Mouse (Mus musculus) MEL (cell line): ENCODE results near the gene Gm44965. TPM values are rescaled to one million over a fixed set of nuclear protein-coding genes. Genes with fewer than 3 reads are reported as not detected.

Experiments used
- DNase-seq: peaks from one replicate; pipeline ENCODE4 v3.0.0; 2011; ENCODE audit warnings: low read depth, low spot score
- H3K27ac ChIP-seq: 2 replicates; pipeline ENCODE4 v1.5.1; 2012; ENCODE audit warnings: low read depth, mild to moderate bottlenecking, control low read depth, low read length, moderate library complexity; ENCODE audit not compliant: control insufficient read depth
- H3K27me3 ChIP-seq, 2 experiments: fragments of 150-350 bp in 1 of 2; sonication (generic) in 1 of 2; 2 replicates each; pipeline ENCODE4 v1.6.1; 2012; ENCODE audit warnings: low read length in 2 of 2, mild to moderate bottlenecking in 2 of 2, improper control_type of control experiment in 1 of 2, moderate library complexity in 1 of 2; ENCODE audit not compliant: insufficient read depth in 2 of 2, control insufficient read depth in 1 of 2
- H3K36me3 ChIP-seq, 2 experiments: 2 replicates each; pipeline ENCODE4 v1.6.1; 2012 to 2014; ENCODE audit warnings: low read length in 2 of 2, improper control_type of control experiment in 1 of 2, inconsistent platforms in 1 of 2, mild to moderate bottlenecking in 1 of 2; ENCODE audit not compliant: insufficient read depth in 2 of 2, control insufficient read depth in 1 of 2
- H3K4me1 ChIP-seq, 2 experiments: fragments of 150-350 bp in 1 of 2; sonication (generic) in 1 of 2; 2 replicates each; pipeline ENCODE4 v1.6.1; 2012; ENCODE audit warnings: low read length in 2 of 2, improper control_type of control experiment in 1 of 2, mild to moderate bottlenecking in 1 of 2; ENCODE audit not compliant: insufficient read depth in 2 of 2, control insufficient read depth in 1 of 2
- H3K4me3 ChIP-seq, 2 experiments: fragments of 150-350 bp in 1 of 2; sonication (generic) in 1 of 2; 2 replicates each; pipeline ENCODE4 v1.5.1; 2012; ENCODE audit warnings: low read depth in 2 of 2, low read length in 2 of 2, mild to moderate bottlenecking in 2 of 2, moderate library complexity in 2 of 2, control low read depth in 1 of 2, improper control_type of control experiment in 1 of 2; ENCODE audit not compliant: control insufficient read depth in 1 of 2, insufficient read depth in 1 of 2
- H3K79me2 ChIP-seq: 2 replicates; pipeline ENCODE4 v1.6.1; 2012; ENCODE audit warnings: mild to moderate bottlenecking, low read length, moderate library complexity; ENCODE audit not compliant: control insufficient read depth, poor library complexity, insufficient read depth
- H3K9ac ChIP-seq: 2 replicates; pipeline ENCODE4 v1.6.1; 2012; ENCODE audit warnings: low read depth, mild to moderate bottlenecking, control low read depth, low read length, moderate library complexity; ENCODE audit not compliant: control insufficient read depth, poor library complexity, severe bottlenecking
- H3K9me3 ChIP-seq: fragments of 150-350 bp; sonication (generic); replicated peaks from 2 replicates; pipeline ENCODE4 v1.6.1; 2012; ENCODE audit warnings: mild to moderate bottlenecking, low read length, improper control_type of control experiment, moderate library complexity; ENCODE audit not compliant: insufficient read depth
- CHD1 ChIP-seq: IDR thresholded peaks from 2 replicates; pipeline ENCODE4 v1.6.1; 2012; ENCODE audit warnings: low read depth, mild to moderate bottlenecking, inconsistent platforms, low read length, improper control_type of control experiment
- CTCF ChIP-seq, 3 experiments: IDR thresholded peaks in 2 of 3; conservative IDR thresholded peaks in 1 of 3; 2 replicates each; pipeline ENCODE4 v1.5.1; 2011 to 2012; ENCODE audit warnings: low read length in 3 of 3, low read depth in 2 of 3, mild to moderate bottlenecking in 2 of 3, improper control_type of control experiment in 1 of 3, inconsistent platforms in 1 of 3, mixed read lengths in 1 of 3, moderate library complexity in 1 of 3; ENCODE audit not compliant: control insufficient read depth in 1 of 3, insufficient read depth in 1 of 3, poor library complexity in 1 of 3, severe bottlenecking in 1 of 3
- E2F4 ChIP-seq: IDR thresholded peaks from 2 replicates; pipeline ENCODE4 v1.6.1; 2011; ENCODE audit warnings: low read depth, low read length, improper control_type of control experiment, borderline replicate concordance
- ELF1 ChIP-seq: IDR thresholded peaks from 2 replicates; pipeline ENCODE4 v1.6.1; 2014; ENCODE audit warnings: low read depth, mild to moderate bottlenecking, inconsistent platforms, low read length, improper control_type of control experiment, moderate library complexity
- EP300 ChIP-seq, 2 experiments: IDR thresholded peaks; 2 replicates each; pipeline ENCODE4 v1.6.1; 2011; ENCODE audit warnings: improper control_type of control experiment in 2 of 2, low read length in 2 of 2, low read depth in 1 of 2, mild to moderate bottlenecking in 1 of 2
- GABPA ChIP-seq: IDR thresholded peaks from 2 replicates; pipeline ENCODE4 v1.6.1; 2012; ENCODE audit warnings: low read depth, mild to moderate bottlenecking, inconsistent platforms, low read length, improper control_type of control experiment, moderate library complexity
- GATA1 ChIP-seq: IDR thresholded peaks from 2 replicates; pipeline ENCODE4 v1.6.1; 2011; ENCODE audit warnings: low read depth, low read length, improper control_type of control experiment
- HCFC1 ChIP-seq: IDR thresholded peaks from 2 replicates; pipeline ENCODE4 v1.6.1; 2012; ENCODE audit warnings: low read depth, mild to moderate bottlenecking, inconsistent platforms, low read length, improper control_type of control experiment, moderate library complexity
- KAT2A ChIP-seq: conservative IDR thresholded peaks from 2 replicates; pipeline ENCODE4 v1.6.1; 2012; ENCODE audit warnings: low read depth, low read length, improper control_type of control experiment, inconsistent platforms
- MAFK ChIP-seq: IDR thresholded peaks from 2 replicates; pipeline ENCODE4 v1.6.1; 2011; ENCODE audit warnings: low read depth, mild to moderate bottlenecking, low read length, improper control_type of control experiment, borderline replicate concordance
- MXI1 ChIP-seq: IDR thresholded peaks from 2 replicates; pipeline ENCODE4 v1.6.1; 2011; ENCODE audit warnings: mild to moderate bottlenecking, low read depth, low read length, improper control_type of control experiment
- NELFE ChIP-seq: IDR thresholded peaks from 2 replicates; pipeline ENCODE4 v1.6.1; 2011; ENCODE audit warnings: low read depth, low read length, improper control_type of control experiment
- POLR2A ChIP-seq, 2 experiments: IDR thresholded peaks; 2 replicates each; pipeline ENCODE4 v1.6.1; 2011 to 2012; ENCODE audit warnings: low read length in 2 of 2, mild to moderate bottlenecking in 2 of 2, control low read depth in 1 of 2, improper control_type of control experiment in 1 of 2, low read depth in 1 of 2, moderate library complexity in 1 of 2; ENCODE audit not compliant: control insufficient read depth in 1 of 2, insufficient read depth in 1 of 2, poor library complexity in 1 of 2
- POLR2AphosphoS2 ChIP-seq: IDR thresholded peaks from 2 replicates; pipeline ENCODE4 v1.6.1; 2011; ENCODE audit warnings: low read length, improper control_type of control experiment
- RAD21 ChIP-seq: IDR thresholded peaks from 2 replicates; pipeline ENCODE4 v1.6.1; 2011; ENCODE audit warnings: mild to moderate bottlenecking, low read depth, low read length, improper control_type of control experiment
- RCOR1 ChIP-seq: IDR thresholded peaks from 2 replicates; pipeline ENCODE4 v1.6.1; 2012; ENCODE audit warnings: low read depth, mild to moderate bottlenecking, inconsistent platforms, low read length, improper control_type of control experiment
- SIN3A ChIP-seq: IDR thresholded peaks from 2 replicates; pipeline ENCODE4 v1.6.1; 2012; ENCODE audit warnings: low read length, improper control_type of control experiment, inconsistent platforms
- TBP ChIP-seq: IDR thresholded peaks from 2 replicates; pipeline ENCODE4 v1.8.0; 2011; ENCODE audit warnings: low read depth, low read length, improper control_type of control experiment
- TCF12 ChIP-seq: IDR thresholded peaks from 2 replicates; pipeline ENCODE4 v1.6.1; 2014; ENCODE audit warnings: low read depth, mild to moderate bottlenecking, inconsistent platforms, low read length, improper control_type of control experiment, moderate library complexity
- UBTF ChIP-seq: IDR thresholded peaks from 2 replicates; pipeline ENCODE4 v1.6.1; 2012; ENCODE audit warnings: low read depth, mild to moderate bottlenecking, inconsistent platforms, low read length, improper control_type of control experiment, moderate library complexity, borderline replicate concordance; ENCODE audit not compliant: insufficient read depth
- USF1 ChIP-seq: IDR thresholded peaks from 2 replicates; pipeline ENCODE4 v1.6.1; 2014; ENCODE audit warnings: low read depth, mild to moderate bottlenecking, inconsistent platforms, low read length, improper control_type of control experiment, moderate library complexity
- USF2 ChIP-seq, 2 experiments: IDR thresholded peaks; 2 replicates each; pipeline ENCODE4 v1.6.1; 2011 to 2012; ENCODE audit warnings: improper control_type of control experiment in 2 of 2, low read length in 2 of 2, borderline replicate concordance in 1 of 2, inconsistent platforms in 1 of 2, low read depth in 1 of 2, mild to moderate bottlenecking in 1 of 2; ENCODE audit not compliant: insufficient read depth in 1 of 2
- ZC3H11A ChIP-seq: IDR thresholded peaks from 2 replicates; pipeline ENCODE4 v1.6.1; 2012; ENCODE audit warnings: low read depth, mild to moderate bottlenecking, inconsistent platforms, low read length, improper control_type of control experiment
- ZMIZ1 ChIP-seq: IDR thresholded peaks from 2 replicates; pipeline ENCODE4 v1.6.1; 2012; ENCODE audit warnings: low read depth, mild to moderate bottlenecking, inconsistent platforms, low read length, improper control_type of control experiment, moderate library complexity
- ZNF384 ChIP-seq: IDR thresholded peaks from 2 replicates; pipeline ENCODE4 v1.6.1; 2012; ENCODE audit warnings: low read depth, mild to moderate bottlenecking, inconsistent platforms, low read length, improper control_type of control experiment
- polyA plus RNA-seq, 2 experiments: library from polyadenylated mRNA; stranded (reverse) in 1 of 2; unstranded in 1 of 2; fragments of >175 nt in 1 of 2; fragments of >200 nt in 1 of 2; gene quantifications; 2 replicates each; pipeline versions ENCODE4 v1.2.1 to v1.2.4; 2012; ENCODE audit warnings: low replicate concordance in 2 of 2, low read depth in 1 of 2; ENCODE audit not compliant: insufficient read length in 2 of 2, insufficient read depth in 1 of 2, missing spikeins in 1 of 2
- total RNA-seq: library from RNA; depleted of rRNA; stranded (reverse); fragments of 300-350 nt; gene quantifications from 2 replicates; pipeline ENCODE4 v1.2.3, GENCODE M21; 2012

Gene Gm44965
- total and polyA plus RNA-seq, 3 experiments: not detected

DNA sequence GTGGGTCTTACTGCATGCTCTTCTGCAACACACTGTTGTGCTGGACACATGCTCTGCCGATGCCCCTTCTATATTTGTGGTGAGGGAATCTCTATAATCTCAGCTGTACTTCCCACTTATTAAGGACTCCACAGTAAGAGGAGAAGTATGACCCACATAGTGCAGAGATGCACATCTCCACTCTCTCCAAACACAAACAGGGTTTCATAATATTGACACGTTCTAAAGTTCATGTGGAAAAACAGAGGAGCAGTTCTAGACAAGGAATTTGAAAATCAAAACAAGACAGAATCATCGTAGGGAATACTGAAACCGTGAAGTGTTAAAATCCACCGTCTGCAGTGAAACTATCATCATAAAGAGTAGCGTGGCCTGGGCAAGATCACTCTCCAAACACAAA lies 1.9 kb upstream of the Gm44965 start:
- H3K27ac ChIP-seq: no peak overlapping the region
- H3K36me3 ChIP-seq: no peaks in the 10 kb centered on the region
- H3K4me1 ChIP-seq: no peaks in the 10 kb centered on the region
- H3K9ac ChIP-seq: no peak overlapping the region
- H3K79me2 ChIP-seq: no peaks in the 10 kb centered on the region
- no peak for DNase-seq
- no peak overlapping the region for H3K4me3 ChIP-seq
- H3K9me3 ChIP-seq: no peaks in the 10 kb centered on the region
- no peak for TF ChIP-seq ZNF384
- TF ChIP-seq GABPA: no peak
- no peak for TF ChIP-seq CTCF (IDR thresholded peaks at IDR 0.05 in 2 of 3, conservative IDR thresholded peaks at IDR 0.05 in 1 of 3; ENCODE audit: control insufficient read depth in 1 of 3, insufficient read depth in 1 of 3, low read depth in 2 of 3, low read length in 3 of 3, poor library complexity in 1 of 3, severe bottlenecking in 1 of 3)
- TF ChIP-seq RAD21: no peak
- no peak for TF ChIP-seq MAFK
- TF ChIP-seq TCF12: no peak
- no peak for TF ChIP-seq USF2 (IDR thresholded peaks at IDR 0.05; ENCODE audit: borderline replicate concordance in 1 of 2, insufficient read depth in 1 of 2, low read depth in 1 of 2, low read length in 2 of 2)
- no peak for TF ChIP-seq GATA1
- no peak for TF ChIP-seq KAT2A
- TF ChIP-seq POLR2AphosphoS2: no peak
- no peaks in the 10 kb centered on the region for H3K27me3 ChIP-seq

DNA sequence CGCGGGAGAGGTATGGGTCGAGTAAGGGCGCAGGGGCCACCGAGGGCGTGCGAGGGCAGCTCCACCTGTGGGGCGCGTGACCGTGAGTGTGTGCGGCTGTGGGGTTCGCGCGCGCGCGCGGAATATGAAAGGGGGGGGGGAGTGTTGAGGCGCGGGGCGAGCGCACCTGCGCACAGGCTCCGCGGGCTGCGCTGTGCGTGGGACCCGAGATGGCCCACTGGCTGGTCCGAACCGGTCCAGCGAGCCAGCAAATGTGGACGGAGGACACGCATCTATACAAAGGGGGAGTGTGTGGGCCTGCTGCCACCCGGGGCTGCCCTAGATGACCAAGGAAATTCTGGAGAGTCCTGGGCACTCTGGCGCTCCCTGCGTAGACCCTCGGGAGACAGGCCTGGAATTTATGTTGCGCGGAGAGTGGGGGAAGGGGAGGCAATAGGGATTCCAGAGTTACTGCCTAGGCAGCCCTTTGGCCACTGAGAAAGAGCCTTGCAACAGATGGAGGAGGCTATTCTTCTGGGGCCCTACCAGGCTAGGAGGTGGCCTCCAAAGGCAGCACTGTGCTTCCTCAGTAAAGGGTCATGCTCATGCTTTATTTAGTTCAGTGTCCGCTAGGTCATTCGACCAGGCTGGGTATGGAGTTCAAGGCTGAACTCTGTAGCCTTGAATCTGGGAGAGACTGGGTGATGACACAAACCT lies 450 bp downstream of the Gm44965 start:
- H3K36me3 ChIP-seq: no peaks in the 10 kb centered on the region
- H3K4me1 ChIP-seq: no peaks in the 10 kb centered on the region
- no peaks in the 10 kb centered on the region for H3K9me3 ChIP-seq
- H3K27me3 ChIP-seq: no peaks in the 10 kb centered on the region
- TF ChIP-seq POLR2A (IDR thresholded peaks at IDR 0.05; ENCODE audit: control insufficient read depth in 1 of 2, insufficient read depth in 1 of 2, low read depth in 1 of 2, low read length in 2 of 2, poor library complexity in 1 of 2) (0 out of 4 replicates have a peak, but pooled peaks of 1 of the 2 experiments have one; percentile 22), USF1 (no peak), RCOR1 (no peak)
- no peak for DNase-seq
- H3K27ac ChIP-seq: no peak overlapping the region
- no peak overlapping the region for H3K4me3 ChIP-seq
- no peaks in the 10 kb centered on the region for H3K79me2 ChIP-seq
- H3K9ac ChIP-seq: no peak overlapping the region

DNA sequence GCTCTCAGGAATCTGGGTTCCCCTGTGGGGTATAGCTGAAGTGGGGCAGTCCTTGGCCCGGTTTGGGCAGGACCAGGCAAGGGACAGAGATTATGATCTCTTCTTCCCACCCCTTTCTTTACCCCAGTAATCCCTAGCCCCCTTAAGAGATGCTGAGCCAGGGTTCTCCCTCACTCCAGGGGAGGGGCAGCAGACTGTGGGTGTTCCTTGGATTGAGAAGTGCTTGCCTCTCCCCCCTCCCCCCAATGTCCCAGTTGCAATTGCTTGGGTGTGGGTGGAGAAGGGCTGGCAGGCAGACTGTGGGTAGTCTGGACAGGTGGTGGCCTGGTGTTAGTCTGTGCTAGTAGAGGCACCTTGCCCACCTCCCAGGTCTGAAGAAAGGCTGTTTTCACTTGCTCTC lies 1.5 kb downstream of the Gm44965 start:
- no peak for DNase-seq
- Histone ChIP-seq H3K79me2 (no peaks in the 10 kb centered on the region), H3K4me3 (no peak overlapping the region), H3K9me3 (no peaks in the 10 kb centered on the region), H3K36me3 (no peaks in the 10 kb centered on the region), H3K27ac (no peak overlapping the region), H3K9ac (no peak overlapping the region), H3K4me1 (no peaks in the 10 kb centered on the region), H3K27me3 (no peaks in the 10 kb centered on the region)
- TF ChIP-seq RAD21 (no peak), EP300 (IDR thresholded peaks at IDR 0.05; ENCODE audit: low read depth in 1 of 2, low read length in 2 of 2) (no peak), ZMIZ1 (no peak), UBTF (no peak), ZNF384 (no peak), ELF1 (no peak), NELFE (no peak), MAFK (no peak), E2F4 (no peak), KAT2A (no peak), TBP (no peak), ZC3H11A (no peak), MXI1 (no peak), HCFC1 (no peak), CHD1 (no peak), SIN3A (no peak)
